Mouse (Mus musculus): ENCODE measurements at regions not wholly inside any gene's neighbourhood (a gene's known extent, or its start where the extent isn't known, plus 50 kb on each side); places are given as distances from the start of the nearest gene placed in this dataset.
A peak's percentile ranks its signal among the peaks of the same experiment; 100 is the strongest.

- no peaks in the 10 kb centered on the region for H3K9me3 ChIP-seq (ENCODE audit: low read length)
- H3K9ac ChIP-seq (replicated peaks; ENCODE audit: low read depth): no peak overlapping the region
- no peak overlapping the region for H3K27ac ChIP-seq (ENCODE audit: low read length)
- TF ChIP-seq EP300 (IDR thresholded peaks at IDR 0.05) (no peak), CTCF (IDR thresholded peaks at IDR 0.05) (no peak)
- H3K4me3 ChIP-seq (ENCODE audit: low read depth, low read length): no peak overlapping the region
- ATAC-seq: no peak
- no peaks in the 10 kb centered on the region for H3K36me3 ChIP-seq (ENCODE audit: insufficient read depth, low read length)
- DNase-seq (ENCODE audit: low spot score): no peak
- H3K4me2 ChIP-seq (replicated peaks; ENCODE audit: low read depth, low read length): no peak overlapping the region
- no peaks in the 10 kb centered on the region for H3K27me3 ChIP-seq (replicated peaks; ENCODE audit: insufficient read depth, low read length)
- no peaks in the 10 kb centered on the region for H3K4me1 ChIP-seq (ENCODE audit: insufficient read depth, low read depth, low read length)
- 84% methylated on average over 2 of the region's 2 CpGs for WGBS
These were observed 136.0 kb upstream of the Nampt start for GRCm38 (mm10) chr12:32683375-32683774.

GRCm38 (mm10) chr12:32685788-32686385, 133.5 kb upstream of the Nampt start:
- no peak for TF ChIP-seq CTCF (IDR thresholded peaks at IDR 0.05)
- no peak for TF ChIP-seq EP300 (IDR thresholded peaks at IDR 0.05)
- Histone ChIP-seq H3K4me3 (ENCODE audit: low read depth, low read length) (no peak overlapping the region), H3K9me3 (ENCODE audit: low read length) (no peaks in the 10 kb centered on the region), H3K4me2 (replicated peaks; ENCODE audit: low read depth, low read length) (no peak overlapping the region), H3K4me1 (ENCODE audit: insufficient read depth, low read depth, low read length) (no peaks in the 10 kb centered on the region), H3K36me3 (ENCODE audit: insufficient read depth, low read length) (no peaks in the 10 kb centered on the region), H3K27ac (ENCODE audit: low read length) (no peak overlapping the region), H3K9ac (replicated peaks; ENCODE audit: low read depth) (no peak overlapping the region), H3K27me3 (replicated peaks; ENCODE audit: insufficient read depth, low read length) (no peaks in the 10 kb centered on the region)
- no peak for ATAC-seq
- no peak for DNase-seq (ENCODE audit: low spot score)
- 87% methylated on average over 7 of the region's 7 CpGs for WGBS

GRCm38 (mm10) chr12:32689361-32689760, 130.0 kb upstream of the Nampt start:
- WGBS: 56% methylated on average over 4 of the region's 4 CpGs
- Histone ChIP-seq H3K27ac (ENCODE audit: low read length) (no peak overlapping the region), H3K27me3 (replicated peaks; ENCODE audit: insufficient read depth, low read length) (no peaks in the 10 kb centered on the region), H3K4me1 (ENCODE audit: insufficient read depth, low read depth, low read length) (0 out of 2 replicates have a peak, but pooled peaks cover 3% of the 10 kb centered on the region), H3K4me3 (ENCODE audit: low read depth, low read length) (no peak overlapping the region), H3K36me3 (ENCODE audit: insufficient read depth, low read length) (no peaks in the 10 kb centered on the region), H3K9ac (replicated peaks; ENCODE audit: low read depth) (no peak overlapping the region), H3K9me3 (ENCODE audit: low read length) (no peaks in the 10 kb centered on the region), H3K4me2 (replicated peaks; ENCODE audit: low read depth, low read length) (no peak overlapping the region)
- no peak for DNase-seq (ENCODE audit: low spot score)
- ATAC-seq: no peak
- TF ChIP-seq EP300 (IDR thresholded peaks at IDR 0.05) (no peak), CTCF (IDR thresholded peaks at IDR 0.05) (no peak)

GRCm38 (mm10) chr12:32690096-32690495, 129.2 kb upstream of the Nampt start:
- TF ChIP-seq EP300 (IDR thresholded peaks at IDR 0.05): no peak
- no peak for TF ChIP-seq CTCF (IDR thresholded peaks at IDR 0.05)
- Histone ChIP-seq H3K27ac (ENCODE audit: low read length) (no peak overlapping the region), H3K4me1 (ENCODE audit: insufficient read depth, low read depth, low read length) (0 out of 2 replicates have a peak, but pooled peaks cover 3% of the 10 kb centered on the region), H3K9ac (replicated peaks; ENCODE audit: low read depth) (no peak overlapping the region), H3K9me3 (ENCODE audit: low read length) (no peaks in the 10 kb centered on the region), H3K4me2 (replicated peaks; ENCODE audit: low read depth, low read length) (no peak overlapping the region), H3K27me3 (replicated peaks; ENCODE audit: insufficient read depth, low read length) (no peaks in the 10 kb centered on the region), H3K4me3 (ENCODE audit: low read depth, low read length) (no peak overlapping the region), H3K36me3 (ENCODE audit: insufficient read depth, low read length) (no peaks in the 10 kb centered on the region)
- DNase-seq (ENCODE audit: low spot score) (no peak), ATAC-seq (no peak)
- WGBS: 81% methylated on average over 2 of the region's 2 CpGs

- 0 out of 2 replicates have a peak, but pooled peaks cover 3% of the 10 kb centered on the region for H3K4me1 ChIP-seq (ENCODE audit: insufficient read depth, low read depth, low read length)
- H3K27ac ChIP-seq (ENCODE audit: low read length): no peak overlapping the region
- H3K4me2 ChIP-seq (replicated peaks; ENCODE audit: low read depth, low read length): no peak overlapping the region
- no peaks in the 10 kb centered on the region for H3K36me3 ChIP-seq (ENCODE audit: insufficient read depth, low read length)
- DNase-seq (ENCODE audit: low spot score): peak; percentile 61
- 37% methylated on average over 8 of the region's 8 CpGs for WGBS
- no peaks in the 10 kb centered on the region for H3K27me3 ChIP-seq (replicated peaks; ENCODE audit: insufficient read depth, low read length)
- no peak overlapping the region for H3K9ac ChIP-seq (replicated peaks; ENCODE audit: low read depth)
- TF ChIP-seq EP300 (IDR thresholded peaks at IDR 0.05): no peak
- no peak for TF ChIP-seq CTCF (IDR thresholded peaks at IDR 0.05)
- ATAC-seq: peak; percentile 67
- no peaks in the 10 kb centered on the region for H3K9me3 ChIP-seq (ENCODE audit: low read length)
- no peak overlapping the region for H3K4me3 ChIP-seq (ENCODE audit: low read depth, low read length)
These were observed 127.1 kb upstream of the Nampt start for GRCm38 (mm10) chr12:32692081-32692819.

GRCm38 (mm10) chr12:32692962-32693361, 126.4 kb upstream of the Nampt start:
- Histone ChIP-seq H3K36me3 (ENCODE audit: insufficient read depth, low read length) (no peaks in the 10 kb centered on the region), H3K4me1 (ENCODE audit: insufficient read depth, low read depth, low read length) (0 out of 2 replicates have a peak, but pooled peaks cover 3% of the 10 kb centered on the region), H3K27ac (ENCODE audit: low read length) (no peak overlapping the region), H3K27me3 (replicated peaks; ENCODE audit: insufficient read depth, low read length) (no peaks in the 10 kb centered on the region), H3K9me3 (ENCODE audit: low read length) (no peaks in the 10 kb centered on the region), H3K4me3 (ENCODE audit: low read depth, low read length) (no peak overlapping the region), H3K9ac (replicated peaks; ENCODE audit: low read depth) (no peak overlapping the region), H3K4me2 (replicated peaks; ENCODE audit: low read depth, low read length) (no peak overlapping the region)
- TF ChIP-seq CTCF (IDR thresholded peaks at IDR 0.05) (no peak), EP300 (IDR thresholded peaks at IDR 0.05) (peak; percentile 84)
- 51% methylated on average over 7 of the region's 7 CpGs for WGBS
- ATAC-seq (peak; percentile 69), DNase-seq (ENCODE audit: low spot score) (peak; percentile 85)
